Mouse (Mus musculus) T-helper 1 cell (primary cell): ENCODE data around the gene Actr8.

Source experiments
- in situ Hi-C: fragments of 300-600 bp; cut with MboI, MseI; formaldehyde crosslinking; loops from one replicate; pipeline ENCODE4 v1.15.1; 2025; ENCODE audit warnings: high pct_unique_total_duplicates

Gene Actr8

GRCm38 (mm10) chr14:29996000-29996751 lies 18.0 kb downstream of the Actr8 start:
- in situ Hi-C loops, result no loop called here

- in situ Hi-C loops, result no loop called here
These were observed 19.2 kb downstream of the Actr8 start for GRCm38 (mm10) chr14:29997345-29997744.

GRCm38 (mm10) chr14:29998747-29999474 lies 20.8 kb downstream of the Actr8 start:
- in situ Hi-C loops, result no loop called here

- in situ Hi-C loops, result no loop called here
These were observed 21.3 kb downstream of the Actr8 start for GRCm38 (mm10) chr14:29999475-29999811.

GRCm38 (mm10) chr14:30008733-30009575 lies 30.8 kb downstream of the Actr8 start, which contains the start of the genes Il17rb and Chdh:
TSS of gene Il17rb (minus strand) at chr14:30008896.
TSS of gene Chdh (plus strand) at chr14:30009023.
- in situ Hi-C loops, result no loop called here

GRCm38 (mm10) chr14:30009864-30010560 lies 31.9 kb downstream of the Actr8 start:
- in situ Hi-C loops, result no loop called here

GRCm38 (mm10) chr14:30011886-30012560 lies 33.9 kb downstream of the Actr8 start:
- in situ Hi-C loops, result no loop called here

- in situ Hi-C loops, result no loop called here
These were observed 36.4 kb downstream of the Actr8 start for GRCm38 (mm10) chr14:30014487-30014886.

- in situ Hi-C loops, result no loop called here
These were observed 36.9 kb downstream of the Actr8 start for GRCm38 (mm10) chr14:30015008-30015407.

GRCm38 (mm10) chr14:30016666-30017065 lies 38.5 kb downstream of the Actr8 start:
- in situ Hi-C loops, result no loop called here

- in situ Hi-C loops, result no loop called here
These were observed 39.8 kb downstream of the Actr8 start for GRCm38 (mm10) chr14:30017794-30018462.

GRCm38 (mm10) chr14:30018463-30018801 lies 40.3 kb downstream of the Actr8 start:
- in situ Hi-C loops, result no loop called here

GRCm38 (mm10) chr14:30018846-30019245 lies 40.7 kb downstream of the Actr8 start:
- in situ Hi-C loops, result no loop called here

- in situ Hi-C loops, result no loop called here
These were observed 41.2 kb downstream of the Actr8 start for GRCm38 (mm10) chr14:30019375-30019774.

- in situ Hi-C loops, result no loop called here
These were observed 41.8 kb downstream of the Actr8 start for GRCm38 (mm10) chr14:30019792-30020575.

GRCm38 (mm10) chr14:30022471-30022870 lies 44.3 kb downstream of the Actr8 start:
- in situ Hi-C loops, result no loop called here

GRCm38 (mm10) chr14:30024387-30024786 lies 46.2 kb downstream of the Actr8 start:
- in situ Hi-C loops, result no loop called here

GRCm38 (mm10) chr14:30027378-30027777 lies 49.2 kb downstream of the Actr8 start:
- in situ Hi-C loops, result no loop called here

GRCm38 (mm10) chr14:30033405-30033804 lies 55.3 kb downstream of the Actr8 start:
- in situ Hi-C loops, result loop anchor here (10.0 kb wide), 1 partner anchor 741 kb away; no protein-coding TSS in a partner anchor
